Mouse (Mus musculus) heart, embryonic 16.5 days (tissue): Measurements from ENCODE around the gene Arhgap23. TPM values are rescaled to one million over a fixed set of nuclear protein-coding genes. Genes with fewer than 3 reads are reported as not detected.
A peak's percentile ranks its signal among the peaks of the same experiment; 100 is the strongest.

Experiments used
- ATAC-seq: fragments of 200-750 bp; cut with Nextera tagmentation; replicated peaks from 2 replicates; pipeline ENCODE4 v1.8.0; 2017; ENCODE audit warnings: moderate number of reproducible peaks; ENCODE audit not compliant: insufficient read depth, low FRiP score; ENCODE audit errors: extremely low read depth
- H3K27ac ChIP-seq: fragments of 300-500 bp; sonication (generic); 2 replicates; pipeline ENCODE4 v1.5.1; 2014; ENCODE audit warnings: mild to moderate bottlenecking, low read length, control low read depth, moderate library complexity
- H3K27me3 ChIP-seq: fragments of 300-500 bp; sonication (generic); 2 replicates; pipeline ENCODE4 v1.6.1; 2014; ENCODE audit warnings: low read length, mixed read lengths; ENCODE audit not compliant: control insufficient read depth, insufficient read depth
- H3K36me3 ChIP-seq: fragments of 300-500 bp; sonication (generic); 2 replicates; pipeline ENCODE4 v1.6.1; 2014; ENCODE audit not compliant: control insufficient read depth, insufficient read depth
- H3K4me1 ChIP-seq: fragments of 300-500 bp; sonication (generic); 2 replicates; pipeline ENCODE4 v1.6.1; 2014; ENCODE audit warnings: low read length, mixed read lengths; ENCODE audit not compliant: control insufficient read depth, insufficient read depth
- H3K4me2 ChIP-seq: fragments of 300-500 bp; sonication (generic); 2 replicates; pipeline ENCODE4 v1.6.1; 2014; ENCODE audit warnings: low read depth, mild to moderate bottlenecking, control low read depth, low read length
- H3K4me3 ChIP-seq: fragments of 300-500 bp; sonication (generic); 2 replicates; pipeline ENCODE4 v1.5.1; 2014; ENCODE audit warnings: mild to moderate bottlenecking, control low read depth, low read length
- H3K9ac ChIP-seq: fragments of 300-500 bp; sonication (generic); 2 replicates; pipeline ENCODE4 v1.6.1; 2014; ENCODE audit warnings: low read length, control low read depth
- H3K9me3 ChIP-seq: fragments of 300-500 bp; sonication (generic); replicated peaks from 2 replicates; pipeline ENCODE4 v1.6.1; 2016; ENCODE audit warnings: low read length; ENCODE audit not compliant: control insufficient read depth
- WGBS: fragments of 180-500 bp; shearing (Covaris S2); extraction: QIAGEN DNeasy Blood & Tissue Kit; methylation state at CpG from one replicate; pipeline ENCODE4 v1.1.7; 2014; 5-methylcytosine and 5-hydroxymethylcytosine counted together
- polyA plus RNA-seq: library from polyadenylated mRNA; unstranded; fragments of >200 nt; fragmentation: Nextera tagmentation; extraction: Ambion mirVana; gene quantifications from 2 replicates; pipeline ENCODE4 v1.2.1, GENCODE M21; 2015

Gene Arhgap23
- polyA plus RNA-seq, 1 experiment from 2014 or later = 5.5 TPM

DNA sequence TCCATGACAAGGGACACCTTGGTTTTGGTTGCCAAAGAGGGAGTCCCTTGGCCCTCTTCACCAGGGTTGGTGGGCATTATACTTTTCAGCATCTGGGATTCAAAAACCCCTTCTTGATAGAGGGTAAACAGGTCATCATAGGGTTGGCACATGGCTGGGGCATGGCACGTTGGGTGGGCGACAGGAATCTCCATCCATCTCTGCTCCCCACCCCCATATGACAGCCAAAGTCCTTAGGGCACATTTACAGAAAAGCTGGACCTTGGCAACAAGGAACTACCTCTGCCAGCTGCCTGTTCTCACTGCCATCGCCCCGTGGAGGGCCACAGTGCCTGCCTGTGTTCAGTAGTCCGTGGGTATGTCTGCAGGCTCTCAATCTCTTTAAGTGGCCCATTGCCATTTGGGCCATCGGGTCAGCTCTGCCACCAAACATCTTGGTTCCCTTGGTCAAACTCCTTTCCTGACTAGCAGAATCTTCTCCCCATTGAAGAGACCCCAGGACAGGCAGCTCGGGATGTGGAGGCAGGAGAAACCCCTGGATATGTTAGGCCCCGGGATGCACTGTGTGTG, 11.6 kb upstream of the Arhgap23 start:
- no peak overlapping the region; the same call in 1 of the 2 replicates for H3K9ac ChIP-seq
- H3K4me2 ChIP-seq = peak overlapping the region; percentile 96
- peak overlapping the region; percentile 63 for H3K4me3 ChIP-seq
- H3K27ac ChIP-seq = no peak overlapping the region
- no peaks in the 10 kb centered on the region for H3K36me3 ChIP-seq
- H3K4me1 ChIP-seq = peaks cover 49% of the 10 kb centered on the region
- 47% methylated on average over 8 of the region's 8 CpGs for WGBS
- ATAC-seq = no peak
- no peaks in the 10 kb centered on the region for H3K9me3 ChIP-seq
- no peaks in the 10 kb centered on the region; the same call in 1 of the 2 replicates for H3K27me3 ChIP-seq

DNA sequence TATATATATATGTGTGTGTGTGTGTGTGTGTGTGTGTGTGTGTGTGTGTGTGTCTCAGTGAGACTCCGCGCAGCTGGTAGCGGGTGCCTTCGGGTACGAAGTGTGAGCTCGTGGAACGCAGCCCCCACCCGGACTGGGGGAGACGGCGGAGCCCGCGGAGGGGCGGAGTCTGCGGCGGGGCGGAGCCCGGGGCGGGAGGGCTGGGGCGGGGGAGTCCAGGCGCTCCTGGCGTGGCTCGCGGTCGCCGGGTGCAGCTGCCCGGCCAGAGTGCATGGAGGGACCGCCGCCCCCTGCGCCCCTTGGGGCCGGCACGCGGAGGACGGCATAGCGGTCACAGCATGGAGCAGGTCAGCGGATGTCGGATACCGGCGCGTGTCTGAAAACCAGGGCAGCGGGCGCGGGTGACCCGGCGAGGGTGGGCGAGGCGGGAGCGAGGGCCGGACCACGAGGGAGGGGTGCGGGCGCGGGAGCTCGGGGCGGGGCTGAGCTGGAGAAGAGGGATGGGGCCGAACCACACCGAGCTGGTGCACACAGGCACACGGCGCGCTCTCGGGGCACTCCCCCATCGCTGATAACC, 11.1 kb upstream of the Arhgap23 start:
- Histone ChIP-seq H3K4me1 (peaks cover 49% of the 10 kb centered on the region), H3K4me3 (peak overlapping the region; percentile 63)
- ATAC-seq = peak; percentile 15; the same call in 1 of the 2 replicates

DNA sequence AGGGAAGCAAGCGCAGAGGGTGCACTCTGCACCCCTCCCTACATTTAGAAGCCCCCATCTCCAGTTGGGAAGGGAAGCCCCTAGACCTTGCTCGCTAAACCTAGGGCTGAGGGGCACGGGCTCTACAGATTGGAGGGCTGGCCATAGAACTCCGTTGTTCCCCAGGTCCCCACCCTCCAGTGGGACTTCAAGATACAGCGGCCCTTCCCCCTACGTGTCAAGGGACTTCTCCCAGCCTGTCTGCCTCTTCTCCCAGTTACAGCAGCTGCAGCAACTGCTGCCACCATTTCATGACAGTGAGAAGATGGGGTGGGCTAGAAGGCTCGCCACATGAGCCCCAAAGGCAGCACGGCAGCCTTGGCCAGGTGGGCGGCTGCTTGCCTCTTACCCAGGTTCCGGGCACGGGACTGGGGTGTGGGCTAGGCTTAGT, 10.6 kb upstream of the Arhgap23 start:
- ATAC-seq = no peak

More for the DNA sequence above, 11.1 kb upstream of the Arhgap23 start:
- under 1% methylated on average over 60 of the region's 61 CpGs for WGBS
- H3K27ac ChIP-seq = no peak overlapping the region
- no peaks in the 10 kb centered on the region for H3K36me3 ChIP-seq
- H3K9ac ChIP-seq = peak overlapping the region; percentile 64
- peak overlapping the region; percentile 96 for H3K4me2 ChIP-seq
- H3K27me3 ChIP-seq = no peaks in the 10 kb centered on the region; the same call in 1 of the 2 replicates
- no peaks in the 10 kb centered on the region for H3K9me3 ChIP-seq

DNA sequence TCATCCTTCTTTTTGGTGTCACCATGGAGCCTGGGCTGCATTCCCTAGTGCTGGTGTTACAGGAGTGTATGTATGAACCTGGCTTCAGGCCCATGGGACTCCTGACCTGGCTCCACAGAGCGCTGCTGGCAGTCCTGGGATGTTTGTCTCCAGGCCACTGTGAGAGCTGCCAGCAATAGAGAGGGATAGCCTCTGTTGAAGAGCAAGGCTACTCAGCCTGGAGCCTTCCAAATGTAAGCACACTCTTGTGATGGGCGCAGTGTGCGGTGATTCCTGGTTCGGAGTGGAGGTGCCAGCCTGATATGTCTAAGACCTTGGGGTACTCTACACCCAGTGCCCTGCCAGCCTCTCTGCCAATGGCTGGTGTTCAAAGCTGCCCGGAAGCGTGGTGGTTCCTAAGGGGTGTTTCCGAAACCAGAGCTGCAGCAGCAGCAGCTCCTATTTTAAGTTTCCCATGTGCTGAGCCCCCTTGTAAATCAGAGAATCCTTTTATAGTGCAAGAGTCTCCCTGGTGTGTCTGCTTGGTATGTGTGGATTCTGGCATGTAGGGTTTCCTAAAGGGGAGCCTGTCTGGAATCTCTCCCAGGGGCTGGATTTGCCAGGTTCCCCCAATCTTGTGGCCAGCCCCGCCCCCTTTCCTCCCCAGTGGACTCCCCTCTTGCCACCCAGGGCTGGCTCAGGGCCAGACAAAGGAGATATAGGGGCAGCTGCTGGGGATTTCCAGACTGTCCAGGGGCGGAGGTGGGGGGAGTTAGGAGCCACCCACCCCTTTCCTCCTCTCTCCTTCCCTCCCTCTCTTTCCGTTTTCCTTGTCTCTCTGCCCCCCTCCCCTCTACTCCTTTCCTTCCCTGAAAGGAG, 9.0 kb upstream of the Arhgap23 start:
- Histone ChIP-seq H3K4me1 (peaks cover 43% of the 10 kb centered on the region), H3K27ac (peak overlapping the region; percentile 87), H3K4me2 (peak overlapping the region; percentile 96), H3K9me3 (no peaks in the 10 kb centered on the region), H3K4me3 (peak overlapping the region; percentile 20; the same call in 1 of the 2 replicates), H3K36me3 (no peaks in the 10 kb centered on the region), H3K27me3 (no peaks in the 10 kb centered on the region; the same call in 1 of the 2 replicates), H3K9ac (peak overlapping the region; percentile 53; the same call in 1 of the 2 replicates)
- peak; percentile 49 for ATAC-seq
- 39% methylated on average over 10 of the region's 10 CpGs for WGBS

More for the DNA sequence above, 10.6 kb upstream of the Arhgap23 start:
- Histone ChIP-seq H3K9ac (peak overlapping the region; percentile 64), H3K4me2 (peak overlapping the region; percentile 96), H3K4me3 (peak overlapping the region; percentile 63), H3K27ac (no peak overlapping the region), H3K9me3 (no peaks in the 10 kb centered on the region), H3K27me3 (no peaks in the 10 kb centered on the region; the same call in 1 of the 2 replicates), H3K4me1 (peaks cover 49% of the 10 kb centered on the region), H3K36me3 (no peaks in the 10 kb centered on the region)
- WGBS = 1% methylated on average over 11 of the region's 11 CpGs

DNA sequence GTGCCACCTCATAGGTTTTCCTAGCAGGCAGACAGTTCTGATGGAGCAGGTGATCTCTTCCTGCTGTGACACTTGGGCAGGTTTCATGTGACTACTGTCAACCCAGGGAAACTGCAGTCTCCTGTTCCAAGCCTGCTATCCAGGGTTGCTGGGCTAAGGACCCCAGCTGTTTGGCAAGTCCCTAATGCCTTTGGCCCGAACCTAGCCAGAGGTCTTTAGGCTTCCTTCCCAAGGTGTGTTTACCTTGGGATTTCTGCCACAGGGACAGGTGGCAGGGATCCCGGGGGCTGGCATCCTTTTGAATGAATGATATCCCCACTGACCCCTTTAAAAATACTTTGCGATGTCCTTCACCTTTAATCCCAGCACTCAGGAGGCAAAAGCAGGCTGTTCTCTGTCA, 7.9 kb upstream of the Arhgap23 start:
- Histone ChIP-seq H3K4me1 (peaks cover 38% of the 10 kb centered on the region), H3K9ac (no peak overlapping the region), H3K4me3 (no peak overlapping the region), H3K27ac (no peak overlapping the region), H3K4me2 (no peak overlapping the region), H3K27me3 (no peaks in the 10 kb centered on the region; the same call in 1 of the 2 replicates), H3K9me3 (no peaks in the 10 kb centered on the region), H3K36me3 (no peaks in the 10 kb centered on the region)
- WGBS = 77% methylated on average over 3 of the region's 3 CpGs
- ATAC-seq = no peak

DNA sequence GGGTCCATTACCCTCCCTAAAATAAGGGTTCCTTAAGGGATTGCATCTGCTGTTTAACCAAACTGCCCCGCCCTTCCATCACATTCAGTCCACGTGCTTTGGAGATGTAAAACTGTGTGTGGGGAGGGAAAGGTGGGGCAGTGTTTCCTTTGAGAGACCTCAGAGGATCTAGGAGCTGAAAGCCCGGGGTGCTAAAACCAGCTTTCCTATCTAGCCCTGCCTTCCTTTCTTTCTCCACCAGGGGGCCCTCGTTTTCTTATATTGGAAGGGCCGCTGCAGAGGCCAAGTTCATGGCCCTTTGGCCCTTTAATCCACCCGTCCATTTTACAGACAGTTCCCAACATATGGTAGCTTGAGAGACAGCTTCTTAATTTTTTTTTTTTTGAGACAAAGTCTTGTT, 7.2 kb upstream of the Arhgap23 start:
- Histone ChIP-seq H3K27me3 (no peaks in the 10 kb centered on the region), H3K4me3 (no peak overlapping the region), H3K9me3 (no peaks in the 10 kb centered on the region), H3K36me3 (no peaks in the 10 kb centered on the region), H3K9ac (no peak overlapping the region; the same call in 1 of the 2 replicates), H3K4me2 (no peak overlapping the region), H3K27ac (no peak overlapping the region), H3K4me1 (peaks cover 41% of the 10 kb centered on the region)
- WGBS = 3% methylated on average over 6 of the region's 6 CpGs
- no peak for ATAC-seq

DNA sequence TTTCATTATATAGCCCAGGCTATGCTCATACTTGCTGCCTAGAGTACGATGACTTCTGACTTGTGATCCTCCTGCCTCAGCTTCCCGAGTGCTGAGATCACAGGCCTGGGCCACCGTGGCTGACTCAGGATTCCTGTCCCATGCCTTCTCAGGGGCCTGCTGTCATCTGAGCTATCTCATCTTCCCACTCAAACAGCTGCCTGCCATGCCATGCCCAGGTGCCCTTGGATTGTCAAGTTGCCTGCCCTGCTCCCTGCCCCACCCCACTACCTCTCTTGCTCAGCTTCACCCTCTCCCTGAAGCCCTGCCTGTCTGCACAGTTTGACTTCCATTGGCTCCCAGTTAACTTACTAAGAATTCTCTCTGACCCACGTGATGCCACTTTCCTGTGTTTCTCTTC, 4.4 kb upstream of the Arhgap23 start:
- Histone ChIP-seq H3K4me2 (no peak overlapping the region), H3K4me3 (no peak overlapping the region), H3K9me3 (no peaks in the 10 kb centered on the region), H3K9ac (no peak overlapping the region), H3K4me1 (peaks cover 25% of the 10 kb centered on the region), H3K36me3 (no peaks in the 10 kb centered on the region), H3K27ac (no peak overlapping the region), H3K27me3 (no peaks in the 10 kb centered on the region)
- ATAC-seq = no peak
- 78% methylated on average over 4 of the region's 4 CpGs for WGBS

DNA sequence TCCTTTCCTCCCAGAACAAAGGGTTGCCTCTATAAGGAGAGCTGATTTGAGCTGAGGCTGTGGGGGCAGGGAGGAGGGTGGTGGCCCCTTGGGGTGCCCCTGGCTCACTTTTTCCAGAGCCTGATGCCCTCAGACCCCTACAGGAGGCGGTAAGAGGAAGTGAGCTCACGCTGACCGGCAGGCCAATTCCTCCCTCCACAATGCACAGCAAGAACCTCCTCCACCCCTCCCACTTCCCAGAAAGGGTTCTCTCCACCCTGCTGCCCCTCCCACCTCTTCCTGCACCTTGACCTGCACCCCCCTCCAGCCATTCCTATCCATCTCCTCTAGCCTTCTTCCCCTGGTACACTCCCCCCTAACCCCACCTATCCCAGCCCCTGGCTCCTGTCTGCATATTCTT, 3.2 kb upstream of the Arhgap23 start:
- Histone ChIP-seq H3K27ac (peak overlapping the region; percentile 67), H3K4me3 (no peak overlapping the region), H3K27me3 (no peaks in the 10 kb centered on the region), H3K36me3 (no peaks in the 10 kb centered on the region), H3K9ac (no peak overlapping the region), H3K9me3 (no peaks in the 10 kb centered on the region), H3K4me1 (peaks cover 22% of the 10 kb centered on the region), H3K4me2 (no peak overlapping the region)
- 19% methylated on average over 3 of the region's 3 CpGs for WGBS
- ATAC-seq = no peak
